In genomic region chr8:124663874-124664230, GRCm38 (mm10) we compare ENCODE assay signal across 8 mouse cellular contexts. TPM values are rescaled to one million over a fixed set of nuclear protein-coding genes. Genes with fewer than 3 reads are reported as not detected.
A peak's percentile ranks its signal among the peaks of the same experiment; 100 is the strongest.
DNase-seq lines count a peak whose midpoint lies in the region; ATAC-seq and TF ChIP-seq lines count a peak whose summit lies in the region.

No protein-coding gene starts in this region.

- peak overlapping the region; percentile 89 for H3K4me2 ChIP-seq in lung, embryonic 14.5 days
- H3K4me2 ChIP-seq in neural tube, embryonic 15.5 days, result peak overlapping the region; percentile 75

- 48% methylated on average over 4 of the region's 4 CpGs for WGBS in lung, embryonic 14.5 days
- 42% methylated on average over 4 of the region's 4 CpGs for WGBS in neural tube, embryonic 15.5 days

- ATAC-seq in lung, embryonic 14.5 days (ENCODE audit: insufficient read depth), result 0 out of 2 replicates have a peak, but pooled peaks have one; percentile 12
- peak; percentile 18; the same call in 1 of the 2 replicates for ATAC-seq in neural tube, embryonic 15.5 days (ENCODE audit: low FRiP score)
- no peak for ATAC-seq in cerebellum, adult (ENCODE audit: insufficient number of reproducible peaks, low FRiP score, low TSS enrichment)

- peaks cover 14% of the 10 kb centered on the region for H3K4me1 ChIP-seq in lung, embryonic 14.5 days (ENCODE audit: insufficient read depth)
- H3K4me1 ChIP-seq in embryonic fibroblast, embryonic 13.5 days (ENCODE audit: control insufficient read depth, insufficient read depth, low read length), result peaks cover 14% of the 10 kb centered on the region; the same call in 1 of the 2 replicates
- H3K4me1 ChIP-seq in neural tube, embryonic 15.5 days, result peaks cover 46% of the 10 kb centered on the region

- no peak overlapping the region; the same call in 1 of the 2 replicates for H3K9ac ChIP-seq in lung, embryonic 14.5 days
- H3K9ac ChIP-seq in neural tube, embryonic 15.5 days (replicated peaks), result peak overlapping the region; percentile 82; the same call in 1 of the 2 replicates

- DNase-seq in lung, embryonic 14.5 days, result peak; percentile 8
- DNase-seq in lung, postnatal 25 days (ENCODE audit: low spot score), result no peak
- DNase-seq in kidney, postnatal 4 days, result peak; percentile 33 to 47
- no peak for DNase-seq in urinary bladder, postnatal 14 days (ENCODE audit: low spot score)
- no peak for DNase-seq in left cerebral cortex, adult 8-10 months (ENCODE audit: low spot score in 2 of 2)

- 0 out of 2 replicates have a peak, but pooled peaks have one; percentile 10 for TF ChIP-seq POLR2A in embryonic fibroblast, embryonic 13.5 days (IDR thresholded peaks at IDR 0.05; ENCODE audit: low read depth, low read length)

- no peaks in the 10 kb centered on the region for H3K9me3 ChIP-seq in lung, embryonic 14.5 days (ENCODE audit: low read depth, low read length)
- no peaks in the 10 kb centered on the region for H3K9me3 ChIP-seq in neural tube, embryonic 15.5 days (replicated peaks)

- no peak for TF ChIP-seq CTCF in lung, embryonic 14.5 days (IDR thresholded peaks at IDR 0.05; ENCODE audit: low read depth)
- no peak for TF ChIP-seq CTCF in embryonic fibroblast, embryonic 13.5 days (IDR thresholded peaks at IDR 0.05; ENCODE audit: borderline replicate concordance, insufficient read depth, low read length)

- H3K36me3 ChIP-seq in lung, embryonic 14.5 days (ENCODE audit: insufficient read depth), result no peaks in the 10 kb centered on the region
- H3K36me3 ChIP-seq in neural tube, embryonic 15.5 days, result no peaks in the 10 kb centered on the region

- no peaks in the 10 kb centered on the region for H3K27me3 ChIP-seq in lung, embryonic 14.5 days (ENCODE audit: insufficient read depth, low read length)
- no peaks in the 10 kb centered on the region for H3K27me3 ChIP-seq in neural tube, embryonic 15.5 days (replicated peaks)

- peak overlapping the region; percentile 89 for H3K27ac ChIP-seq in lung, embryonic 14.5 days (ENCODE audit: low read depth)
- peak overlapping the region; percentile 78 for H3K27ac ChIP-seq in embryonic fibroblast, embryonic 13.5 days (ENCODE audit: insufficient read depth, low read length)
- peak overlapping the region; percentile 91 for H3K27ac ChIP-seq in neural tube, embryonic 15.5 days (replicated peaks)

- H3K4me3 ChIP-seq in lung, embryonic 14.5 days (ENCODE audit: low read depth, low read length), result peak overlapping the region; percentile 85
- peak overlapping the region; percentile 35; the same call in 1 of the 2 replicates for H3K4me3 ChIP-seq in embryonic fibroblast, embryonic 13.5 days (ENCODE audit: insufficient read depth, low read length)
- peak overlapping the region; percentile 82 for H3K4me3 ChIP-seq in neural tube, embryonic 15.5 days (replicated peaks)

RNA-seq across cellular contexts. Expression of gene 2310022B05Rik, which starts 0.7 kb away (rescaled TPM):
- 45.6 and 46.0 TPM in 2 replicates for polyA plus RNA-seq in lung, embryonic 14.5 days (2014; fragmentation: Nextera tagmentation; extraction: Ambion mirVana)
- polyA plus RNA-seq in embryonic fibroblast, embryonic 13.5 days (2011; ENCODE audit: insufficient read length, low read depth, missing spikeins), result 161 and 164 TPM in 2 replicates
- 15.4 and 16.1 TPM in 2 replicates for polyA plus RNA-seq in neural tube, embryonic 15.5 days (2015; fragmentation: Nextera tagmentation; extraction: Ambion mirVana)
- total RNA-seq in left cerebral cortex, adult 8-10 months (2022), result 10 to 100 TPM; 68.8 to 73.0 (median 71.5) TPM

RNA-seq across cellular contexts. Expression of gene Ttc13, which starts 57.9 kb away (rescaled TPM):
- 52.5 and 54.7 TPM in 2 replicates for polyA plus RNA-seq in lung, embryonic 14.5 days (2014; fragmentation: Nextera tagmentation; extraction: Ambion mirVana)
- polyA plus RNA-seq in embryonic fibroblast, embryonic 13.5 days (2011; ENCODE audit: insufficient read length, low read depth, missing spikeins), result 54.1 and 55.6 TPM in 2 replicates
- polyA plus RNA-seq in neural tube, embryonic 15.5 days (2015; fragmentation: Nextera tagmentation; extraction: Ambion mirVana), result 57.5 and 62.9 TPM in 2 replicates
- total RNA-seq in left cerebral cortex, adult 8-10 months (2022), result 10 to 100 TPM; 38.5 to 42.9 (median 39.3) TPM

RNA-seq across cellular contexts. Expression of gene Arv1, which starts 58.1 kb away (rescaled TPM):
- polyA plus RNA-seq in lung, embryonic 14.5 days (2014; fragmentation: Nextera tagmentation; extraction: Ambion mirVana), result 26.4 and 27.2 TPM in 2 replicates
- 8.2 and 10.4 TPM in 2 replicates for polyA plus RNA-seq in embryonic fibroblast, embryonic 13.5 days (2011; ENCODE audit: insufficient read length, low read depth, missing spikeins)
- 28.2 and 30.6 TPM in 2 replicates for polyA plus RNA-seq in neural tube, embryonic 15.5 days (2015; fragmentation: Nextera tagmentation; extraction: Ambion mirVana)
- total RNA-seq in left cerebral cortex, adult 8-10 months (2022), result 10 to 100 TPM; 11.4 to 13.0 (median 11.6) TPM

Comparison
In these comparisons a context has a peak if more than half of its experiments do, and no peak if none do; other contexts are left out.
1. DNase-seq: peak in lung, embryonic 14.5 days (single experiment) and kidney, postnatal 4 days (2 of 2); none in lung, postnatal 25 days (single experiment), urinary bladder, postnatal 14 days (single experiment) and left cerebral cortex, adult 8-10 months (0 of 2).
2. H3K4me3 ChIP-seq: peak in every context shown above with its lines; median percentile 85 in lung, embryonic 14.5 days; 82 in neural tube, embryonic 15.5 days; 35 in embryonic fibroblast, embryonic 13.5 days.
3. Peak in every context shown above with its lines, with median percentiles within 50 percentile points of each other: H3K27ac ChIP-seq.